Mouse (Mus musculus): Measurements from ENCODE around the gene Klhdc7a.

DNA sequence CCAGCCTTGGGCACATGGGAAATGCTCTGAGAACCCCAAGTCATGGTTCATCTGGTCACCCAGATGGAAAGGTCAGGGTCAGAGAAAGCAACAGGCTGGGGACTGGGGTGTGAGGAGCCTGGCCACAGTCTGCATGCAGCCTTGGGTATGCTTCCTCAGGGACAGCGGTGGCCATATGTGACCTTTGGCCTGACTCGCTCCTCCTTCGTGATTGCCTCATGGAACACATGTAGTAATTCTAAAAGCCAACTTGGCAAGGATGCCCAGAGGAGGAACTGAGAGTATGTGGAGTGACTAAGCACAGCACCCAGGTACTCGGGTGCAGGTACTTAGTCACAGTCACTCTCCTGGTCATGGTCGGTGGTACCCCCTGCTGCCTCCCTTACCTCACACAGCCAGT lies 33.1 kb upstream of the Klhdc7a start:
- TF ChIP-seq CTCF (IDR thresholded peaks at IDR 0.05; ENCODE audit: low read depth, low read length) = no peak
- TF ChIP-seq TAL1 (conservative IDR thresholded peaks at IDR 0.05; ENCODE audit: low read depth, low read length) = no peak

Measured in G1E (cell line).